Comparison of ENCODE assay signal across 14 mouse cellular contexts in genomic region chr16:4325801-4326200, GRCm38 (mm10).
"Had no signal": no experiment of that assay in that cellular context is flagged by ENCODE, and none has a peak within 500 bp of the region (broad histone marks: within the 10 kb centered on the region; RNA-seq: fewer than 3 reads in every experiment).

No protein-coding gene starts in this region.

- H3K4me2 ChIP-seq: limb, embryonic 12.5 days; limb, embryonic 15.5 days; liver, embryonic 11.5 days; lung, embryonic 14.5 days; midbrain, embryonic 13.5 days; stomach, embryonic 15.5 days had no signal

- H3K36me3 ChIP-seq: limb, embryonic 12.5 days; limb, embryonic 15.5 days; midbrain, embryonic 10.5 days; midbrain, embryonic 13.5 days; stomach, embryonic 15.5 days had no signal

- H3K4me3 ChIP-seq: limb, embryonic 12.5 days; limb, embryonic 15.5 days; midbrain, embryonic 10.5 days; midbrain, embryonic 13.5 days; stomach, embryonic 15.5 days had no signal

- DNase-seq: kidney, adult 18-20 months; kidney, adult 9 months; kidney, postnatal 14 days; liver, postnatal 0 days; lung, embryonic 14.5 days; right cerebral cortex, postnatal 25 days; spleen, adult 18-20 months; thymus, postnatal 25 days had no signal

- H3K27me3 ChIP-seq: limb, embryonic 12.5 days; midbrain, embryonic 13.5 days; stomach, embryonic 15.5 days had no signal
